Mouse (Mus musculus) MEL (cell line): ENCODE measurements at regions not wholly inside any gene's neighbourhood (a gene's known extent, or its start where the extent isn't known, plus 50 kb on each side); places are given as distances from the start of the nearest gene placed in this dataset.

Experiments used
- CTCF ChIP-seq, 3 experiments: IDR thresholded peaks in 2 of 3; conservative IDR thresholded peaks in 1 of 3; 2 replicates each; pipeline ENCODE4 v1.5.1; 2011 to 2012; ENCODE audit warnings: low read length in 3 of 3, low read depth in 2 of 3, mild to moderate bottlenecking in 2 of 3, improper control_type of control experiment in 1 of 3, inconsistent platforms in 1 of 3, mixed read lengths in 1 of 3, moderate library complexity in 1 of 3; ENCODE audit not compliant: control insufficient read depth in 1 of 3, insufficient read depth in 1 of 3, poor library complexity in 1 of 3, severe bottlenecking in 1 of 3
- MXI1 ChIP-seq: IDR thresholded peaks from 2 replicates; pipeline ENCODE4 v1.6.1; 2011; ENCODE audit warnings: mild to moderate bottlenecking, low read depth, low read length, improper control_type of control experiment
- NELFE ChIP-seq: IDR thresholded peaks from 2 replicates; pipeline ENCODE4 v1.6.1; 2011; ENCODE audit warnings: low read depth, low read length, improper control_type of control experiment
- POLR2A ChIP-seq, 2 experiments: IDR thresholded peaks; 2 replicates each; pipeline ENCODE4 v1.6.1; 2011 to 2012; ENCODE audit warnings: low read length in 2 of 2, mild to moderate bottlenecking in 2 of 2, control low read depth in 1 of 2, improper control_type of control experiment in 1 of 2, low read depth in 1 of 2, moderate library complexity in 1 of 2; ENCODE audit not compliant: control insufficient read depth in 1 of 2, insufficient read depth in 1 of 2, poor library complexity in 1 of 2
- SMC3 ChIP-seq: IDR thresholded peaks from 2 replicates; pipeline ENCODE4 v1.6.1; 2011; ENCODE audit warnings: low read depth, low read length, improper control_type of control experiment
- ZC3H11A ChIP-seq: IDR thresholded peaks from 2 replicates; pipeline ENCODE4 v1.6.1; 2012; ENCODE audit warnings: low read depth, mild to moderate bottlenecking, inconsistent platforms, low read length, improper control_type of control experiment
- ZMIZ1 ChIP-seq: IDR thresholded peaks from 2 replicates; pipeline ENCODE4 v1.6.1; 2012; ENCODE audit warnings: low read depth, mild to moderate bottlenecking, inconsistent platforms, low read length, improper control_type of control experiment, moderate library complexity

DNA sequence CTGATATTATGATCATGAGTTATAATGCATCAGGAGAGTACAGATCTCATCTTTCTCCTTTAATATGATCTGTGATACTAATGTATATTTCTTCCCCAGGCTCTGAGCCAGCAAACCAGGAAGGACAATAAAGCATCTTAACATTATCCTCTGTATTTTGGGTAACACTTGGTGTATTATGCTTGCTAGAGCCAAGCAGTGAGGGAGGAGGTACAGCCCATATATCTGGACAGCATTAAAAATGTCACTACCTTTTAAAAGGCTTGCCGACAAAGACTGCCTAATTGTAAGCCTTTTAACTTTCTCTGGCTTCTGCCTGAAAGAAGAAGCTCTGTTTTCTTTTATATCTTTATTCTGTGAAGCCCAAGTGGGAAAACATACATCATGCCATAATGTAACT, 292.9 kb upstream of the Ndst3 start:
- TF ChIP-seq CTCF (IDR thresholded peaks at IDR 0.05 in 2 of 3, conservative IDR thresholded peaks at IDR 0.05 in 1 of 3; ENCODE audit: control insufficient read depth in 1 of 3, insufficient read depth in 1 of 3, low read depth in 2 of 3, low read length in 3 of 3, poor library complexity in 1 of 3, severe bottlenecking in 1 of 3) (no peak), POLR2A (IDR thresholded peaks at IDR 0.05; ENCODE audit: control insufficient read depth in 1 of 2, insufficient read depth in 1 of 2, low read depth in 1 of 2, low read length in 2 of 2, poor library complexity in 1 of 2) (no peak), ZMIZ1 (no peak), MXI1 (no peak), SMC3 (no peak), NELFE (no peak), ZC3H11A (no peak)
